Mouse (Mus musculus) CH12.LX (cell line): ENCODE results near the gene Spata13.

Experiments
- CTCF ChIP-seq, 2 experiments: IDR thresholded peaks in 1 of 2; conservative IDR thresholded peaks in 1 of 2; 2 replicates each; pipeline ENCODE4 v1.5.1; 2011 to 2012; ENCODE audit warnings: low read depth in 2 of 2, low read length in 2 of 2, improper control_type of control experiment in 1 of 2, inconsistent platforms in 1 of 2, mild to moderate bottlenecking in 1 of 2, moderate library complexity in 1 of 2
- EP300 ChIP-seq: IDR thresholded peaks from 2 replicates; pipeline ENCODE4 v1.6.1; 2011; ENCODE audit warnings: low read length, improper control_type of control experiment
- PAX5 ChIP-seq: IDR thresholded peaks from 2 replicates; pipeline ENCODE4 v1.6.1; 2012; ENCODE audit warnings: low read length, inconsistent platforms, mixed read lengths
- POLR2A ChIP-seq: IDR thresholded peaks from 2 replicates; pipeline ENCODE4 v1.6.1; 2011; ENCODE audit warnings: low read depth, mild to moderate bottlenecking, improper control_type of control experiment, low read length
- RAD21 ChIP-seq: IDR thresholded peaks from 2 replicates; pipeline ENCODE4 v1.6.1; 2011; ENCODE audit warnings: low read depth, mild to moderate bottlenecking, low read length, improper control_type of control experiment, moderate library complexity
- SMC3 ChIP-seq: IDR thresholded peaks from 2 replicates; pipeline ENCODE4 v1.6.1; 2011; ENCODE audit warnings: low read depth, low read length, improper control_type of control experiment
- TCF12 ChIP-seq: IDR thresholded peaks from 2 replicates; pipeline ENCODE4 v1.6.1; 2014; ENCODE audit warnings: low read depth, mild to moderate bottlenecking, inconsistent platforms, low read length, improper control_type of control experiment
- USF1 ChIP-seq: IDR thresholded peaks from 2 replicates; pipeline ENCODE4 v1.6.1; 2014; ENCODE audit warnings: low read depth, mild to moderate bottlenecking, inconsistent platforms, low read length, improper control_type of control experiment
- USF2 ChIP-seq: conservative IDR thresholded peaks from 2 replicates; pipeline ENCODE4 v1.6.1; 2011; ENCODE audit warnings: low read depth, low read length, improper control_type of control experiment
- ZMIZ1 ChIP-seq: IDR thresholded peaks from 2 replicates; pipeline ENCODE4 v1.6.1; 2012; ENCODE audit warnings: low read depth, mild to moderate bottlenecking, inconsistent platforms, low read length, improper control_type of control experiment
- ZNF384 ChIP-seq: IDR thresholded peaks from 2 replicates; pipeline ENCODE4 v1.6.1; 2012; ENCODE audit warnings: low read depth, low read length, improper control_type of control experiment, inconsistent platforms

DNA sequence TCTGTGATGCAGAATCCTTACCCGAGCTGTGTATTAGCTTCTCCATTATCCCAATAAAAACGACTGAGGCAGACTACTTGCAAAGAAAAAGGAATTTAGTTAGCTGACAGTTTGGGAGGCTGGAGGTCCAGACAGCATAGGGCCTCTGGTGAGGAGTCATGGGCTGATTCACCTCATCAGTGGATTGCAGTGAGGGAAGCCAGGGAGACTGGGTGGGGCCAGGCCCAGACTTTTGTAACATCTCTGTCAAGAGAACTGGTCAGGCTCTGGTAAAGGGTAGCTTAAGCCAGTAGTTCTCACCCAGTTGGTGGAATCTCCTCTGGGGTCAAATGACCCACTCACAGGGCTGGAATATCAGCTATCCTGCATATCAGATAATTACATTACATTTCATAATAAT, 24.1 kb downstream of the Spata13 start:
- TF ChIP-seq RAD21, result no peak
- no peak for TF ChIP-seq CTCF (conservative IDR thresholded peaks at IDR 0.05 in 1 of 2, IDR thresholded peaks at IDR 0.05 in 1 of 2; ENCODE audit: low read depth in 2 of 2, low read length in 2 of 2)
- no peak for TF ChIP-seq USF2
- TF ChIP-seq TCF12, result no peak
- no peak for TF ChIP-seq SMC3
- TF ChIP-seq PAX5, result no peak
- no peak for TF ChIP-seq ZMIZ1
- TF ChIP-seq EP300, result no peak
- TF ChIP-seq POLR2A, result no peak
- TF ChIP-seq USF1, result no peak
- TF ChIP-seq ZNF384, result no peak
